9 mouse cellular contexts compared by ENCODE assay signal in the genomic region with DNA sequence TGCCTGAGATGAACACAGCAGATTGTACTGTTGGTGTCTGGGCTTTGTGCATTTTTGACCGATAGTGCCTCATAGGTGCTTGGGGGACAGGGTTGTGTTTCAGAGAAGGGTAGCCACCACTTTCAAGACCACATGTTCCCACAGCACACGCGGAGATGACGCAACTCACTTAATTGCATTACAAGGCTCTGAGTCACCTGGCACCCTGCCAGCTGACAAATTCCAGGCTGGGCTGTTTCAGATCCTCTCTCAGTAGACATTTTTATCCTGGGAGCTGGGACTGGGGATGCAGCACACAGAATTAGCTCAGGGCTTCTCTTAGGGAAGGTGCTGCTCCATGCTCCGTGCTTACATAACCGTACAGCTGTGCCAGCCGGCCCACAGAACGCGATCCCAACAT.
DNase-seq lines count a peak whose midpoint lies in the region; ATAC-seq lines count a peak whose summit lies in the region.
"Had no signal": no experiment of that assay in that cellular context is flagged by ENCODE, and none has a peak within 500 bp of the region (broad histone marks: within the 10 kb centered on the region; RNA-seq: fewer than 3 reads in every experiment).

No protein-coding gene starts in this region.

- no peaks in the 10 kb centered on the region for H3K9me3 ChIP-seq in embryonic facial prominence, embryonic 11.5 days (replicated peaks; ENCODE audit: control insufficient read depth, low read length)
- no peaks in the 10 kb centered on the region for H3K9me3 ChIP-seq in limb, embryonic 10.5 days (replicated peaks)
- no peaks in the 10 kb centered on the region for H3K9me3 ChIP-seq in neural tube, embryonic 11.5 days (ENCODE audit: control insufficient read depth, low read length)

- DNase-seq in cerebellum, postnatal 25 days = peak; percentile 28 to 56
- peak; percentile 80 for DNase-seq in embryonic facial prominence, embryonic 11.5 days (ENCODE audit: low spot score)
- peak; percentile 70 to 77 for DNase-seq in gastrocnemius, postnatal 4 days (ENCODE audit: low spot score in 2 of 2)
- peak; percentile 71 for DNase-seq in kidney, adult 9 months
- DNase-seq in limb, embryonic 10.5 days (ENCODE audit: low spot score) = peak; percentile 57
- peak; percentile 67 for DNase-seq in neural tube, embryonic 11.5 days (ENCODE audit: low spot score)
- peak; percentile 75 for DNase-seq in urinary bladder, postnatal 25 days (ENCODE audit: low spot score)

- H3K4me3 ChIP-seq in embryonic facial prominence, embryonic 11.5 days (ENCODE audit: low read depth, low read length) = no peak overlapping the region
- no peak overlapping the region for H3K4me3 ChIP-seq in limb, embryonic 10.5 days
- H3K4me3 ChIP-seq in neural tube, embryonic 11.5 days (ENCODE audit: low read depth, low read length) = no peak overlapping the region

- no peaks in the 10 kb centered on the region for H3K27me3 ChIP-seq in embryonic facial prominence, embryonic 11.5 days (ENCODE audit: control insufficient read depth, insufficient read depth, low read length)
- H3K27me3 ChIP-seq in limb, embryonic 10.5 days (ENCODE audit: low read depth, poor library complexity, severe bottlenecking) = no peaks in the 10 kb centered on the region
- no peaks in the 10 kb centered on the region for H3K27me3 ChIP-seq in neural tube, embryonic 11.5 days (ENCODE audit: control insufficient read depth, insufficient read depth, low read length)
- H3K27me3 ChIP-seq: CH12.LX had no signal

- no peaks in the 10 kb centered on the region for H3K36me3 ChIP-seq in embryonic facial prominence, embryonic 11.5 days (replicated peaks; ENCODE audit: control insufficient read depth, insufficient read depth, low read depth, low read length)
- no peaks in the 10 kb centered on the region for H3K36me3 ChIP-seq in limb, embryonic 10.5 days
- H3K36me3 ChIP-seq in neural tube, embryonic 11.5 days (ENCODE audit: control insufficient read depth, insufficient read depth, low read length) = no peaks in the 10 kb centered on the region

- no peak overlapping the region for H3K27ac ChIP-seq in embryonic facial prominence, embryonic 11.5 days (replicated peaks; ENCODE audit: low read depth, low read length)
- no peak overlapping the region for H3K27ac ChIP-seq in limb, embryonic 10.5 days
- H3K27ac ChIP-seq in neural tube, embryonic 11.5 days (ENCODE audit: low read depth, low read length) = no peak overlapping the region

- ATAC-seq in cerebellum, adult (ENCODE audit: insufficient number of reproducible peaks, low FRiP score, low TSS enrichment) = no peak
- ATAC-seq in embryonic facial prominence, embryonic 11.5 days (replicated peaks; ENCODE audit: insufficient number of reproducible peaks, low FRiP score, low TSS enrichment, low read depth) = 0 out of 2 replicates have a peak, but pooled peaks have one; percentile 55
- ATAC-seq in neural tube, embryonic 11.5 days (ENCODE audit: insufficient read depth, low FRiP score, low TSS enrichment) = no peak

- no peak overlapping the region for H3K9ac ChIP-seq in embryonic facial prominence, embryonic 11.5 days (replicated peaks; ENCODE audit: low read length)
- no peak overlapping the region for H3K9ac ChIP-seq in neural tube, embryonic 11.5 days (ENCODE audit: low read length)

- H3K4me2 ChIP-seq in embryonic facial prominence, embryonic 11.5 days (ENCODE audit: low read depth, low read length) = no peak overlapping the region
- no peak overlapping the region for H3K4me2 ChIP-seq in neural tube, embryonic 11.5 days (ENCODE audit: low read depth)

- no peaks in the 10 kb centered on the region for H3K4me1 ChIP-seq in embryonic facial prominence, embryonic 11.5 days (ENCODE audit: control insufficient read depth, insufficient read depth, low read length)
- peaks cover 9% of the 10 kb centered on the region for H3K4me1 ChIP-seq in limb, embryonic 10.5 days
- H3K4me1 ChIP-seq in neural tube, embryonic 11.5 days (ENCODE audit: control insufficient read depth, insufficient read depth, low read length) = no peaks in the 10 kb centered on the region

- WGBS in embryonic facial prominence, embryonic 11.5 days = 61% methylated on average over 9 of the region's 9 CpGs
- 76% methylated on average over 9 of the region's 9 CpGs for WGBS in limb, embryonic 10.5 days
- 78% methylated on average over 9 of the region's 9 CpGs for WGBS in neural tube, embryonic 11.5 days
